Mouse (Mus musculus): ENCODE results near the gene Lss. TPM values are rescaled to one million over a fixed set of nuclear protein-coding genes. Genes with fewer than 3 reads are reported as not detected.

Lss gene
- polyA plus RNA-seq, 1 experiment from 2014 or later: 45.7 TPM

- H3K27me3 ChIP-seq (ENCODE audit: control insufficient read depth, insufficient read depth, low read depth, low read length): no peaks in the 10 kb centered on the region
- no peak overlapping the region for H3K27ac ChIP-seq (ENCODE audit: low read length)
- 74% methylated on average over 7 of the region's 7 CpGs for WGBS
- no peaks in the 10 kb centered on the region for H3K9me3 ChIP-seq (replicated peaks; ENCODE audit: control insufficient read depth, low read length, poor library complexity, severe bottlenecking)
- no peak overlapping the region for H3K4me2 ChIP-seq (ENCODE audit: low read length)
- no peaks in the 10 kb centered on the region for H3K36me3 ChIP-seq (ENCODE audit: control insufficient read depth, insufficient read depth, low read length)
- H3K9ac ChIP-seq (ENCODE audit: low read depth, low read length): no peak overlapping the region
- no peaks in the 10 kb centered on the region for H3K4me1 ChIP-seq (ENCODE audit: control insufficient read depth, insufficient read depth, low read length)
- ATAC-seq: no peak
- no peak overlapping the region for H3K4me3 ChIP-seq (ENCODE audit: low read depth, low read length)
Measured at GRCm38 (mm10) chr10:76576920-76577319, 45.5 kb downstream of the Lss start.

- Histone ChIP-seq H3K9me3 (replicated peaks; ENCODE audit: control insufficient read depth, low read length, poor library complexity, severe bottlenecking) (no peaks in the 10 kb centered on the region), H3K36me3 (ENCODE audit: control insufficient read depth, insufficient read depth, low read length) (no peaks in the 10 kb centered on the region), H3K27me3 (ENCODE audit: control insufficient read depth, insufficient read depth, low read depth, low read length) (no peaks in the 10 kb centered on the region), H3K4me1 (ENCODE audit: control insufficient read depth, insufficient read depth, low read length) (no peaks in the 10 kb centered on the region), H3K4me3 (ENCODE audit: low read depth, low read length) (no peak overlapping the region; the same call in 1 of the 2 replicates), H3K4me2 (ENCODE audit: low read length) (peak overlapping the region; percentile 43), H3K27ac (ENCODE audit: low read length) (no peak overlapping the region), H3K9ac (ENCODE audit: low read depth, low read length) (0 out of 2 replicates have a peak overlapping the region, but pooled peaks have one; percentile 25)
- ATAC-seq: no peak
- 12% methylated on average over 10 of the region's 10 CpGs for WGBS
Measured at GRCm38 (mm10) chr10:76584138-76584537, 52.8 kb downstream of the Lss start.

GRCm38 (mm10) chr10:76586190-76586589, 54.8 kb downstream of the Lss start:
- Histone ChIP-seq H3K4me2 (ENCODE audit: low read length) (no peak overlapping the region), H3K27me3 (ENCODE audit: control insufficient read depth, insufficient read depth, low read depth, low read length) (no peaks in the 10 kb centered on the region), H3K4me3 (ENCODE audit: low read depth, low read length) (no peak overlapping the region), H3K9ac (ENCODE audit: low read depth, low read length) (no peak overlapping the region), H3K36me3 (ENCODE audit: control insufficient read depth, insufficient read depth, low read length) (no peaks in the 10 kb centered on the region), H3K27ac (ENCODE audit: low read length) (no peak overlapping the region), H3K4me1 (ENCODE audit: control insufficient read depth, insufficient read depth, low read length) (no peaks in the 10 kb centered on the region), H3K9me3 (replicated peaks; ENCODE audit: control insufficient read depth, low read length, poor library complexity, severe bottlenecking) (no peaks in the 10 kb centered on the region)
- 63% methylated on average over 1 of the region's 1 CpGs for WGBS
- ATAC-seq: no peak

- Histone ChIP-seq H3K36me3 (ENCODE audit: control insufficient read depth, insufficient read depth, low read length) (no peaks in the 10 kb centered on the region), H3K9ac (ENCODE audit: low read depth, low read length) (no peak overlapping the region), H3K4me1 (ENCODE audit: control insufficient read depth, insufficient read depth, low read length) (no peaks in the 10 kb centered on the region), H3K4me2 (ENCODE audit: low read length) (no peak overlapping the region), H3K4me3 (ENCODE audit: low read depth, low read length) (no peak overlapping the region), H3K27ac (ENCODE audit: low read length) (no peak overlapping the region), H3K27me3 (ENCODE audit: control insufficient read depth, insufficient read depth, low read depth, low read length) (no peaks in the 10 kb centered on the region), H3K9me3 (replicated peaks; ENCODE audit: control insufficient read depth, low read length, poor library complexity, severe bottlenecking) (no peaks in the 10 kb centered on the region)
- ATAC-seq: no peak
- WGBS: 85% methylated on average over 11 of the region's 11 CpGs
Measured at GRCm38 (mm10) chr10:76590197-76590596, 58.8 kb downstream of the Lss start.

GRCm38 (mm10) chr10:76596338-76596737, 65.0 kb downstream of the Lss start:
- no peaks in the 10 kb centered on the region for H3K36me3 ChIP-seq (ENCODE audit: control insufficient read depth, insufficient read depth, low read length)
- H3K27ac ChIP-seq (ENCODE audit: low read length): no peak overlapping the region
- H3K9ac ChIP-seq (ENCODE audit: low read depth, low read length): no peak overlapping the region
- no peaks in the 10 kb centered on the region for H3K9me3 ChIP-seq (replicated peaks; ENCODE audit: control insufficient read depth, low read length, poor library complexity, severe bottlenecking)
- H3K4me2 ChIP-seq (ENCODE audit: low read length): no peak overlapping the region
- no peaks in the 10 kb centered on the region for H3K4me1 ChIP-seq (ENCODE audit: control insufficient read depth, insufficient read depth, low read length)
- WGBS: 92% methylated on average over 31 of the region's 31 CpGs
- H3K27me3 ChIP-seq (ENCODE audit: control insufficient read depth, insufficient read depth, low read depth, low read length): no peaks in the 10 kb centered on the region
- ATAC-seq: no peak
- no peak overlapping the region for H3K4me3 ChIP-seq (ENCODE audit: low read depth, low read length)

GRCm38 (mm10) chr10:76602690-76603089, 71.3 kb downstream of the Lss start:
- WGBS: 80% methylated on average over 3 of the region's 3 CpGs
- no peak for ATAC-seq
- Histone ChIP-seq H3K4me1 (ENCODE audit: control insufficient read depth, insufficient read depth, low read length) (no peaks in the 10 kb centered on the region), H3K4me2 (ENCODE audit: low read length) (no peak overlapping the region), H3K4me3 (ENCODE audit: low read depth, low read length) (no peak overlapping the region), H3K9ac (ENCODE audit: low read depth, low read length) (no peak overlapping the region), H3K27ac (ENCODE audit: low read length) (no peak overlapping the region), H3K27me3 (ENCODE audit: control insufficient read depth, insufficient read depth, low read depth, low read length) (no peaks in the 10 kb centered on the region), H3K36me3 (ENCODE audit: control insufficient read depth, insufficient read depth, low read length) (no peaks in the 10 kb centered on the region), H3K9me3 (replicated peaks; ENCODE audit: control insufficient read depth, low read length, poor library complexity, severe bottlenecking) (no peaks in the 10 kb centered on the region)

Other genes starting within 250 kb of the Lss start
- gene Dip2a, start 186.3 kb upstream of the Lss start, polyA plus RNA-seq (2015; fragmentation: Nextera tagmentation; extraction: Ambion mirVana): 19.2 and 19.8 TPM in 2 replicates
- gene AC141477.1, start 91.1 kb upstream of the Lss start, polyA plus RNA-seq (2015; fragmentation: Nextera tagmentation; extraction: Ambion mirVana): not detected in 2 replicates
- gene Pcnt, start 88.8 kb upstream of the Lss start, polyA plus RNA-seq (2015; fragmentation: Nextera tagmentation; extraction: Ambion mirVana): 6.5 and 7.0 TPM in 2 replicates
- not detected in 2 replicates for gene 2610028H24Rik, start 82.5 kb upstream of the Lss start, polyA plus RNA-seq (2015; fragmentation: Nextera tagmentation; extraction: Ambion mirVana)
- 61.4 and 69.9 TPM in 2 replicates for gene Mcm3ap, start 62.7 kb upstream of the Lss start, polyA plus RNA-seq (2015; fragmentation: Nextera tagmentation; extraction: Ambion mirVana)
- gene Ybey, start 62.5 kb upstream of the Lss start, polyA plus RNA-seq (2015; fragmentation: Nextera tagmentation; extraction: Ambion mirVana): 6.4 and 6.7 TPM in 2 replicates
- gene Spatc1l, start 30.7 kb downstream of the Lss start, polyA plus RNA-seq (2015; fragmentation: Nextera tagmentation; extraction: Ambion mirVana): 0.16 TPM in 1 of 2 replicates, not detected in the other
- gene Ftcd, start 44.1 kb downstream of the Lss start, polyA plus RNA-seq (2015; fragmentation: Nextera tagmentation; extraction: Ambion mirVana): 0.09 TPM in 1 of 2 replicates, not detected in the other
- 11.5 and 13.9 TPM in 2 replicates for gene Col6a2, start 92.0 kb downstream of the Lss start, polyA plus RNA-seq (2015; fragmentation: Nextera tagmentation; extraction: Ambion mirVana)
- 14.0 and 17.0 TPM in 2 replicates for gene Col6a1, start 194.6 kb downstream of the Lss start, polyA plus RNA-seq (2015; fragmentation: Nextera tagmentation; extraction: Ambion mirVana)